Mouse (Mus musculus): ENCODE measurements around the gene Slc46a3. TPM values are rescaled to one million over a fixed set of nuclear protein-coding genes. Genes with fewer than 3 reads are reported as not detected.
A peak's percentile ranks its signal among the peaks of the same experiment; 100 is the strongest.

Gene Slc46a3
- polyA plus RNA-seq, 1 experiment from 2014 or later = 3.5 TPM

DNA sequence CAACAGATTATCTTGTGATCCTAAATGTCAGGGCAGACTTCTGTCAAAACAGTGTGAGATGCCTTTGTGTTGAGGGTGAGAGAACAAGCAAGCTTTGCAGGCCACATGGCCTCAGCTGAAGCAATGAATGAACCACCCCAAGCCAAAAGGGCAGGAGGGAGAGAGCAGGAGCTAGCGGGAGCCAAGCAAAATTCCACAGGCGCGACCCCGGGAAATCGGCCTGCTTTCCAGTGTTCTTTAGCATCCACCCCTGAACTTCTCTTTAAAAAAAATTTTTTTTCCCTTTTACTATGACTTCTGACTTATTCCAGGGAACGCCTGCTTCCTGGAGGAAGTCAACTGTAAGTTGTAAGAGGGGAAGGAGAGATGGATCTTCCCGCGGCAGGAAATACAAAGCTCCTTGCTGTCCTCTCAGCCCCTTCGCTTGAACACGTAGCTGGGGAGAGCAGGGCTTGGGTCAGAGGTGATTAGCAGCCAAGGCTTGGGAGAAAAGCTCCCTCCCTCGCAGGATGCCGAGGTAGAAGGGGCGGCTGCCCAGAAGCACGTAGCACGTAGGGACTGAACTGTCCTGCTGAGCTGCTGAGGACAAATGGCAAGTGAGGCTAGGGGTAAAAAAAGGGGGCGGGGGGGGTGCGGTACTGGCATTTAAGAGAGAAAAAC, 59.6 kb downstream of the Slc46a3 start:
- Histone ChIP-seq H3K9ac (peak overlapping the region; percentile 61; the same call in 1 of the 2 replicates), H3K36me3 (no peaks in the 10 kb centered on the region), H3K27ac (replicated peaks) (no peak overlapping the region; the same call in 1 of the 2 replicates), H3K4me3 (no peak overlapping the region), H3K4me1 (peaks cover 12% of the 10 kb centered on the region), H3K9me3 (no peaks in the 10 kb centered on the region), H3K4me2 (peak overlapping the region; percentile 46), H3K27me3 (replicated peaks) (no peaks in the 10 kb centered on the region)
- no peak for ATAC-seq (ENCODE audit: extremely low read depth, insufficient number of reproducible peaks, low FRiP score, low TSS enrichment)
- 8% methylated on average over 17 of the region's 17 CpGs for WGBS

DNA sequence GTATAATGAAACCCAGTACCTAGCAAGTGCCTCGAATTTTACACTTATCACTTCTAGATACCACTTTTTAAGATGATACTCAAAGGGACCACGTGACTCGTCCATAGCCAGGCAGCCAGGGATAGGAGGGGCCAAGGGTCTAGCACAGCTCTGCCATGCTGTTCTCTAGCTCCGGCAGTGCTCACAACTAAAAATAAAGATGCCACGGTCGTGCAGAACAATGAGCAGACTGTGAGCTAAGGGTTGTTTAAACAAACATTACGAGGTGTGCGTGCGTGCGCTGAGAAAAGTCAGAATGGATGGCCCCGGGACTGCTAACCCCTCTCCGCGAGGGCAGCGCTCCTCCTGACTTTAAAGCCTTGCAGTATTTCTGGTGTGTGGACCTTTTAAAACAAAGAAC, 61.8 kb downstream of the Slc46a3 start:
- Histone ChIP-seq H3K36me3 (no peaks in the 10 kb centered on the region), H3K4me1 (peaks cover 12% of the 10 kb centered on the region), H3K27me3 (replicated peaks) (no peaks in the 10 kb centered on the region), H3K9ac (no peak overlapping the region), H3K27ac (replicated peaks) (no peak overlapping the region), H3K9me3 (no peaks in the 10 kb centered on the region), H3K4me2 (peak overlapping the region; percentile 49), H3K4me3 (no peak overlapping the region)
- WGBS = 28% methylated on average over 14 of the region's 14 CpGs
- ATAC-seq (ENCODE audit: extremely low read depth, insufficient number of reproducible peaks, low FRiP score, low TSS enrichment) = no peak

DNA sequence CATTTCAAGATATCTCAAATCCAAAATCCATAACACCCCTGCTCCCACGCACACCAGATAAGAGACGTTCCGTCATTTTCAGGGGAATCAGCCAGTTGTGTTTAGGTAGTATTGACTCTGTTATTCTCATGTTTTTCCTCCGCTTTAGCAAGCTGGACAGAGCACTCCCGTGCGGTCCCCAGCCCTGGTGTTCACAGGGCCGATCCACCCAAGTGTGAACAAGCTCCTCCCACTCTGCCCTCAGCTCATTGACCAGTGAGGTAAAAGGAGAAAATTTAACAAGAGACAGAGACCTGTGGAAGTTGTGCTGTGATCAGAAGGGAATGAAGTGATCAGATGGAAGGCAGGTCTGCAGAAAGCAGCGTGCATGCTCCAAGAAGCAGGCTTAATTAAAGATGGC, 65.8 kb downstream of the Slc46a3 start:
- WGBS = 80% methylated on average over 8 of the region's 8 CpGs
- no peaks in the 10 kb centered on the region for H3K27me3 ChIP-seq (replicated peaks)
- no peaks in the 10 kb centered on the region for H3K9me3 ChIP-seq
- peaks cover 24% of the 10 kb centered on the region for H3K4me1 ChIP-seq
- no peak overlapping the region for H3K4me2 ChIP-seq
- H3K36me3 ChIP-seq = no peaks in the 10 kb centered on the region
- no peak overlapping the region for H3K4me3 ChIP-seq
- no peak overlapping the region for H3K9ac ChIP-seq
- ATAC-seq (ENCODE audit: extremely low read depth, insufficient number of reproducible peaks, low FRiP score, low TSS enrichment) = no peak
- H3K27ac ChIP-seq (replicated peaks) = no peak overlapping the region

Other genes starting within 250 kb of the Slc46a3 start
- gene Flt1, start 168.8 kb downstream of the Slc46a3 start, polyA plus RNA-seq (2015; fragmentation: Nextera tagmentation; extraction: Ambion mirVana) = 19.4 and 20.1 TPM in 2 replicates
- gene Pomp, start 34.4 kb downstream of the Slc46a3 start, polyA plus RNA-seq (2015; fragmentation: Nextera tagmentation; extraction: Ambion mirVana) = 303 and 356 TPM in 2 replicates
- gene Mtus2, start 62.5 kb upstream of the Slc46a3 start, polyA plus RNA-seq (2015; fragmentation: Nextera tagmentation; extraction: Ambion mirVana) = 102 and 105 TPM in 2 replicates

All from heart, embryonic 13.5 days (tissue).